Comparison of ENCODE assay signal across 35 mouse cellular contexts in genomic region chr15:90619736-90620135, GRCm38 (mm10).
"Had no signal": no experiment of that assay in that cellular context is flagged by ENCODE, and none has a peak within 500 bp of the region (broad histone marks: within the 10 kb centered on the region; RNA-seq: fewer than 3 reads in every experiment).

No protein-coding gene starts in this region.

- H3K9me3 ChIP-seq: heart, embryonic 10.5 days; heart, embryonic 12.5 days; heart, embryonic 13.5 days; heart, embryonic 15.5 days; hindbrain, embryonic 10.5 days; hindbrain, embryonic 12.5 days; hindbrain, embryonic 13.5 days; hindbrain, embryonic 15.5 days; intestine, embryonic 15.5 days; kidney, embryonic 15.5 days had no signal

- H3K27me3 ChIP-seq: heart, embryonic 12.5 days; heart, embryonic 13.5 days; heart, embryonic 15.5 days; hindbrain, embryonic 12.5 days; hindbrain, embryonic 13.5 days; hindbrain, embryonic 15.5 days; intestine, embryonic 15.5 days; kidney, embryonic 15.5 days had no signal

- H3K4me1 ChIP-seq: hindbrain, embryonic 10.5 days; hindbrain, embryonic 12.5 days; hindbrain, embryonic 13.5 days; hindbrain, embryonic 15.5 days; intestine, embryonic 15.5 days had no signal

- DNase-seq: heart, postnatal 10 days; heart, postnatal 14 days; heart, postnatal 36 days; heart, postnatal 4 days; kidney, adult 11 months; kidney, adult 18-20 months; kidney, adult 2 months; kidney, adult 8-10 months; kidney, adult 9 months; kidney, postnatal 10 days; kidney, postnatal 14 days; kidney, postnatal 25 days; kidney, postnatal 36 days; kidney, postnatal 4 days; layer of hippocampus, adult 9-11 months; layer of hippocampus, postnatal 36 days had no signal

- H3K4me3 ChIP-seq: heart, embryonic 10.5 days; heart, embryonic 12.5 days; heart, embryonic 13.5 days; heart, embryonic 15.5 days; hindbrain, embryonic 10.5 days; hindbrain, embryonic 12.5 days; hindbrain, embryonic 13.5 days; hindbrain, embryonic 15.5 days; intestine, embryonic 15.5 days; kidney, embryonic 15.5 days; layer of hippocampus, adult 2 months had no signal

- ATAC-seq: hindbrain, embryonic 16.5 days; hindbrain, postnatal 0 days; inflammation-experienced regulatory T-cells, adult 6 months; intestine, embryonic 15.5 days; intestine, embryonic 16.5 days; intestine, postnatal 0 days had no signal

- H3K9ac ChIP-seq: heart, embryonic 12.5 days; heart, embryonic 13.5 days; heart, embryonic 15.5 days; hindbrain, embryonic 12.5 days; hindbrain, embryonic 13.5 days; hindbrain, embryonic 14.5 days; hindbrain, embryonic 15.5 days; intestine, embryonic 15.5 days; kidney, embryonic 15.5 days had no signal

- H3K4me2 ChIP-seq: heart, embryonic 11.5 days; heart, embryonic 12.5 days; heart, embryonic 13.5 days; heart, embryonic 15.5 days; hindbrain, embryonic 12.5 days; hindbrain, embryonic 13.5 days; hindbrain, embryonic 14.5 days; hindbrain, embryonic 15.5 days; intestine, embryonic 15.5 days; kidney, embryonic 15.5 days had no signal

- H3K27ac ChIP-seq: heart, embryonic 10.5 days; heart, embryonic 13.5 days; heart, embryonic 15.5 days; hindbrain, embryonic 10.5 days; hindbrain, embryonic 12.5 days; hindbrain, embryonic 13.5 days; hindbrain, embryonic 14.5 days; hindbrain, embryonic 15.5 days; hindbrain, postnatal 0 days; intestine, embryonic 15.5 days; kidney, embryonic 15.5 days; kidney, postnatal 0 days; layer of hippocampus, adult 2 months had no signal

- H3K36me3 ChIP-seq: heart, embryonic 10.5 days; heart, embryonic 12.5 days; heart, embryonic 13.5 days; heart, embryonic 15.5 days; hindbrain, embryonic 10.5 days; hindbrain, embryonic 12.5 days; hindbrain, embryonic 13.5 days; hindbrain, embryonic 15.5 days; intestine, embryonic 15.5 days; kidney, embryonic 15.5 days had no signal
